Mouse (Mus musculus): ENCODE measurements around the gene Dolpp1.

- TF ChIP-seq CTCF (IDR thresholded peaks at IDR 0.05; ENCODE audit: insufficient read depth, low read depth, low read length) (no peak), POLR2A (IDR thresholded peaks at IDR 0.05; ENCODE audit: insufficient read depth, low read depth, low read length) (no peak)
These were observed 17.6 kb downstream of the Dolpp1 start for GRCm38 (mm10) chr2:30409454-30410176.

Measured in olfactory bulb, adult 2 months (tissue).